Mouse (Mus musculus) myocyte (in vitro differentiated cells): Measurements from ENCODE around the gene Gm20388. TPM values are rescaled to one million over a fixed set of nuclear protein-coding genes. Genes with fewer than 3 reads are reported as not detected.
A peak's percentile ranks its signal among the peaks of the same experiment; 100 is the strongest.

Experiments used
- H3K27me3 ChIP-seq: one replicate; pipeline ENCODE4 v1.6.1; 2011; ENCODE audit not compliant: control insufficient read depth, insufficient read depth, insufficient read length
- H3K36me3 ChIP-seq: one replicate; pipeline ENCODE4 v1.6.1; 2011; ENCODE audit not compliant: control insufficient read depth, insufficient read depth
- H3K4me2 ChIP-seq: one replicate; pipeline ENCODE4 v1.6.1; 2011; ENCODE audit warnings: low read depth, control low read depth
- H3K4me3 ChIP-seq: one replicate; pipeline ENCODE4 v1.5.1; 2011; ENCODE audit warnings: mild to moderate bottlenecking, control low read depth, moderate library complexity
- H3K79me2 ChIP-seq: one replicate; pipeline ENCODE4 v1.6.1; 2011; ENCODE audit not compliant: control insufficient read depth, insufficient read depth
- H3ac ChIP-seq: one replicate; pipeline ENCODE4 v1.6.1; 2011; ENCODE audit not compliant: control insufficient read depth, insufficient read length
- CEBPB ChIP-seq: IDR thresholded peaks from 2 replicates; pipeline ENCODE4 v1.6.1; 2011; ENCODE audit warnings: mild to moderate bottlenecking, moderate library complexity; ENCODE audit not compliant: poor library complexity, insufficient read depth, severe bottlenecking
- E2F4 ChIP-seq: IDR thresholded peaks from one replicate; pipeline ENCODE4 v1.6.1; 2011; ENCODE audit warnings: mild to moderate bottlenecking, control low read depth, moderate library complexity; ENCODE audit not compliant: insufficient read depth
- MAX ChIP-seq: IDR thresholded peaks from one replicate; pipeline ENCODE4 v1.6.1; 2011; ENCODE audit warnings: low read depth, mild to moderate bottlenecking, control low read depth
- MYOD1 ChIP-seq, 3 experiments: IDR thresholded peaks; one replicate each; pipeline ENCODE4 v1.6.1; 2011; ENCODE audit warnings: control low read depth in 2 of 3, low read depth in 2 of 3, mild to moderate bottlenecking in 2 of 3, moderate library complexity in 1 of 3; ENCODE audit not compliant: insufficient read length in 2 of 3, control insufficient read depth in 1 of 3
- MYOG ChIP-seq, 3 experiments: IDR thresholded peaks; one replicate each; pipeline ENCODE4 v1.6.1; 2011; ENCODE audit warnings: control low read depth in 2 of 3, low read depth in 2 of 3, mild to moderate bottlenecking in 2 of 3; ENCODE audit not compliant: insufficient read length in 2 of 3, control insufficient read depth in 1 of 3, insufficient read depth in 1 of 3
- POLR2A ChIP-seq: IDR thresholded peaks from one replicate; pipeline ENCODE4 v1.6.1; 2011; ENCODE audit warnings: low read depth, mild to moderate bottlenecking, control low read depth, moderate library complexity; ENCODE audit not compliant: insufficient read length
- POLR2AphosphoS2 ChIP-seq: IDR thresholded peaks from one replicate; pipeline ENCODE4 v1.6.1; 2011; ENCODE audit warnings: low read depth, control low read depth; ENCODE audit not compliant: insufficient read length
- REST ChIP-seq: IDR thresholded peaks from one replicate; pipeline ENCODE4 v1.6.1; 2011; ENCODE audit warnings: mild to moderate bottlenecking, control low read depth, moderate library complexity; ENCODE audit not compliant: insufficient read depth, insufficient read length
- SRF ChIP-seq: IDR thresholded peaks from one replicate; pipeline ENCODE4 v1.6.1; 2011; ENCODE audit warnings: low read depth; ENCODE audit not compliant: control insufficient read depth, insufficient read length
- TCF12 ChIP-seq: IDR thresholded peaks from one replicate; pipeline ENCODE4 v1.6.1; 2011; ENCODE audit warnings: mild to moderate bottlenecking, control low read depth; ENCODE audit not compliant: poor library complexity, insufficient read depth, severe bottlenecking
- TCF3 ChIP-seq: IDR thresholded peaks from one replicate; pipeline ENCODE4 v1.6.1; 2011; ENCODE audit warnings: low read depth, control low read depth; ENCODE audit not compliant: insufficient read length
- USF1 ChIP-seq: IDR thresholded peaks from one replicate; pipeline ENCODE4 v1.6.1; 2011; ENCODE audit warnings: low read depth, mild to moderate bottlenecking, control low read depth, moderate library complexity
- polyA plus RNA-seq: library from polyadenylated mRNA; unstranded; fragments of >200 nt; fragmentation: generic; extraction: Trizol; gene quantifications from one replicate; pipeline ENCODE4 v1.2.1, GENCODE M21; 2012; ENCODE audit warnings: missing spikeins

The Gm20388 gene
- polyA plus RNA-seq, 1 experiment, result 15.3 TPM

DNA sequence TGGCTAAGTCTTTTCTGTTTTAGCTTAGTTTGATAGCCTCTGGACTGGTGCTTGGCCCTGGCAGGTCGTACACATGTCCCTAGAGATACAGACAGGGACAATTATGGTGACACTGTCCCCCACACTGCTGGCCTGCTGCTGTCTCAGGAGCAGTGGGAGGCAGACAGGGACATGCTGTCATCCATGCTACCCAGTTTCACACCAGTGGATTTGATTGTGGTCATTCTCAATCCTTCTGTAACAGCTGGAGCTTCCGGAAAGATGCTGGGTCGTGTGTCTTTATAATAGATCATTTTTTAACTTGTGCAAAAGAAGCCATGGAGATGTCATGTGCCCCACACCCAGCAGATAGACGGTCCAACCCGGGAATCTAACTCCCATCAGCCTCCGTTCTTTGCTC lies 2334.5 kb downstream of the Gm20388 start:
- peak in 1 of 3 experiments; percentile 57 for TF ChIP-seq MYOD1 (IDR thresholded peaks at IDR 0.05; ENCODE audit: control insufficient read depth in 1 of 3, insufficient read length in 2 of 3, low read depth in 2 of 3)
- TF ChIP-seq MYOG (IDR thresholded peaks at IDR 0.05; ENCODE audit: control insufficient read depth in 1 of 3, insufficient read depth in 1 of 3, insufficient read length in 2 of 3, low read depth in 2 of 3), result peak in 2 of 3 experiments; percentile 3 to 22
- no peak for TF ChIP-seq E2F4
- H3K79me2 ChIP-seq, result peaks cover 54% of the 10 kb centered on the region
- no peaks in the 10 kb centered on the region for H3K27me3 ChIP-seq
- H3K36me3 ChIP-seq, result no peaks in the 10 kb centered on the region
- no peak overlapping the region for H3K4me2 ChIP-seq
- H3K4me3 ChIP-seq, result no peak overlapping the region
- H3ac ChIP-seq, result no peak overlapping the region

DNA sequence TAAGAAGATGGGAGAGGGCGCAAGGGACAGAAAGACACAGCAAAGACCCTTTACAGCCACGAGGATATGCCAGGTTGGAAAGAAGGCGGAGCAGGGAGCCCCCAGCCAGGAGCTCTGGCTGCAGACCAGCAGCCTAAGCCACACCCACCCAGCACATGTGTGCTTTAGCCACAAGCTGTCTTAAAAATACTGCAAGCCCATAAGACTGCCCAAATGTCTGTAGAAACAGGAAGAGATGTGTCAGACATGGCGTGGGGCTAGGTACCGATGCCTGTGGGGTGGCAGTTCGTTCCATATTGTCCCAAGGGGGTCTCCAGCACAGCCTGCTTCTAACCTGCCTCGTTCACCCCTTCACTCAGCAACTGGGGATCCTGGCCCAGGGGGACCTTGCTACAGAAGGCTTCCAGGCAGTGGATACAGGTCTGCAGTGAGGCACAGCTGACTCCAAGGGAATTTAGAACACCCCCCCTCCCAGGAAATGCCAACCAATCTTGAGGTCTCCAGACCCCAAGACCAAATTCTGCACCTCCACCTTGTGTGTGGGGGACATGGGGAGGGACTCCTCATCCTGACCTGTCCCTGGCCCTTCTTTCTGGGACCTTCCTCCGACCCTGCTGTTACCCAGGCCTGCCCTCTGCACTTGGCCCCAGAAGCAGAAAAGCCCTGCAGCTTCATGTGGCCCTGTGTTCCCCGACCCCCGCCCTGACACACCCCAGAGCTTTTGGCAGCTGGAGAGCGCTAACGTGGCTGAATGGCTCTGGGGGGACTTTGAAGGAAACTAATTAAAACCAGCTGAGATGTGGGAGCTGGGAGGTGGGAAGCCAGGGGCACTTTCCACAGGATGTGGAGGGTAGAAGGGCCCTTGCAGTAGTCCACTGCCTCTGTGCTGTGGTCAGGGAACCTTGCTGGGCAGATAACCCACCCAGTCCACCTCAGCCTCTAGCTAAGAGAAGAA lies 2335.9 kb downstream of the Gm20388 start:
- H3K36me3 ChIP-seq, result no peaks in the 10 kb centered on the region
- H3K4me2 ChIP-seq, result peak overlapping the region; percentile 44
- H3K27me3 ChIP-seq, result no peaks in the 10 kb centered on the region
- TF ChIP-seq E2F4, result no peak
- no peak for TF ChIP-seq TCF12
- no peak for TF ChIP-seq POLR2A
- no peak for TF ChIP-seq SRF
- peak in 1 of 3 experiments; percentile 22 for TF ChIP-seq MYOD1 (IDR thresholded peaks at IDR 0.05; ENCODE audit: control insufficient read depth in 1 of 3, insufficient read length in 2 of 3, low read depth in 2 of 3)
- TF ChIP-seq REST, result no peak
- TF ChIP-seq POLR2AphosphoS2, result no peak
- TF ChIP-seq CEBPB, result no peak
- TF ChIP-seq TCF3, result no peak
- TF ChIP-seq MAX, result no peak
- TF ChIP-seq USF1, result no peak
- TF ChIP-seq MYOG (IDR thresholded peaks at IDR 0.05; ENCODE audit: control insufficient read depth in 1 of 3, insufficient read depth in 1 of 3, insufficient read length in 2 of 3, low read depth in 2 of 3), result peak in 1 of 3 experiments; percentile 50
- H3K79me2 ChIP-seq, result peaks cover 43% of the 10 kb centered on the region
- H3K4me3 ChIP-seq, result no peak overlapping the region
- H3ac ChIP-seq, result no peak overlapping the region

DNA sequence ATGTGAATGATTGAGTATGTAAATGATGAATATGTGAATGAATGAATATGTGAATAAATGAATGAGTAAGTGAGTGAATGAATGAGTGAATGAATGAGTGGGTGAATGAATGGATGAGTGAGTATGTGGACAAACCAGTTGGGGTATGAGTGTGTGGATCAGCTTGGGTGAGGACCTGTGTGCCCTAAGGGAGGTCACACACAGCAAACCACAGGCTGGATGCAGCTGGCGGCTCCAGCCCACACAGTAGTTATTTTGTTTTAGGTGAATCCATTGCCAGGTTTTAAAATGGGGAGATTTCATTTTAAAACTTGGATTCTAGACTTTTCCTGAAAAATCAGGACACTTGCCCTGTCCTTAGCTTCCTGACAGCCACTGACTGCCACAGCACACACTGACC lies 2341.1 kb downstream of the Gm20388 start:
- Histone ChIP-seq H3K4me2 (no peak overlapping the region), H3ac (no peak overlapping the region), H3K27me3 (no peaks in the 10 kb centered on the region), H3K36me3 (no peaks in the 10 kb centered on the region), H3K79me2 (peaks cover 21% of the 10 kb centered on the region), H3K4me3 (no peak overlapping the region)
- TF ChIP-seq SRF, result no peak
- peak in 2 of 3 experiments; percentile 52 to 76 for TF ChIP-seq MYOD1 (IDR thresholded peaks at IDR 0.05; ENCODE audit: control insufficient read depth in 1 of 3, insufficient read length in 2 of 3, low read depth in 2 of 3)
- TF ChIP-seq MYOG (IDR thresholded peaks at IDR 0.05; ENCODE audit: control insufficient read depth in 1 of 3, insufficient read depth in 1 of 3, insufficient read length in 2 of 3, low read depth in 2 of 3), result peak in 1 of 3 experiments; percentile 43

DNA sequence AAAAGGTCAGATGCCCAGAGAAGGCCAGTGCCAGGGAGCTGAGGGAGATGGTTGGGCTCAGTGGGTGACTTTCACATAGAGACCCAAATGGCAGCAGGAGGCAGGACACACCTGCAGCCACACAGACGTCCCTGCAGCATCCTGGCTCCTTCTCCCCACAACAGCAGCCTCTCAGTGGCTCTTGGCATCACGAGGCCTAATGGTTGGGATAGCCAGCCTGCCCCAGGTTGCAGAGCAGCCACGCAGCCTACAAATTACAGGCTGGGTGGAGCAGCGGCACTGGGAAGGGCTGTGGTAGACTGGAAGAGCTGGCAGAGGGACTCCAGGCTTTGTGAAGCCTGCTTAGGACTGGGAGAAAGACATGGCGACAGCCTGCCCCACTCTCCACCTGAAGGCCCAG lies 2341.7 kb downstream of the Gm20388 start:
- Histone ChIP-seq H3K36me3 (no peaks in the 10 kb centered on the region), H3K27me3 (no peaks in the 10 kb centered on the region), H3ac (no peak overlapping the region), H3K4me2 (no peak overlapping the region), H3K79me2 (peaks cover 17% of the 10 kb centered on the region), H3K4me3 (no peak overlapping the region)
- TF ChIP-seq MYOD1 (IDR thresholded peaks at IDR 0.05; ENCODE audit: control insufficient read depth in 1 of 3, insufficient read length in 2 of 3, low read depth in 2 of 3), result no peak
- no peak for TF ChIP-seq USF1
- no peak for TF ChIP-seq TCF3
- no peak for TF ChIP-seq SRF
- no peak for TF ChIP-seq MYOG (IDR thresholded peaks at IDR 0.05; ENCODE audit: control insufficient read depth in 1 of 3, insufficient read depth in 1 of 3, insufficient read length in 2 of 3, low read depth in 2 of 3)
- no peak for TF ChIP-seq TCF12

DNA sequence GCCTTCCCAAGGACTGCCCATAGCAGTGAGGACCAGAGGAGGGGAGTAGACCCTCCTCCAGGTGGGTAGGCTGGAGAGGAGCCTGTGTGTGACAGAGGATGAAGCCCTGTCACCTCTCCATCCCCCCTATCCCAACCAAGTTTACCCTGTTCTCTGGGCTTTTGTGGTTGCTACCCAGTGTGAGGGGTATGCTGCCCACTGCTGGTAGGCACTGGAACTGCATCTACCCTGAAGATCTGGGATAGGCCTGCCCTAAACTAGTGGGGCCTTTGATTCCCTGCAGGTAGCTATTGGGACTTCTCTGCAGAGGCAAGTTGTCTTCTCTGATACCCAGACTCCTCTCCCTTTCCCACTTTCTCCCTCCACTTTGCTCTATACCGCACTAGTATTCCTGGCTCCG lies 2348.7 kb downstream of the Gm20388 start:
- TF ChIP-seq TCF12 (no peak), SRF (no peak), E2F4 (no peak), MAX (no peak), REST (no peak), POLR2AphosphoS2 (no peak), TCF3 (no peak), MYOG (IDR thresholded peaks at IDR 0.05; ENCODE audit: control insufficient read depth in 1 of 3, insufficient read depth in 1 of 3, insufficient read length in 2 of 3, low read depth in 2 of 3) (no peak), CEBPB (no peak), POLR2A (no peak), MYOD1 (IDR thresholded peaks at IDR 0.05; ENCODE audit: control insufficient read depth in 1 of 3, insufficient read length in 2 of 3, low read depth in 2 of 3) (no peak), USF1 (no peak)

More for the DNA sequence above, 2348.7 kb downstream of the Gm20388 start:
- Histone ChIP-seq H3K27me3 (no peaks in the 10 kb centered on the region), H3K36me3 (no peaks in the 10 kb centered on the region), H3K79me2 (no peaks in the 10 kb centered on the region), H3K4me2 (no peak overlapping the region), H3ac (no peak overlapping the region), H3K4me3 (no peak overlapping the region)
